Mouse (Mus musculus) bone marrow, adult 2 months (tissue): ENCODE measurements at regions not wholly inside any gene's neighbourhood (a gene's known extent, or its start where the extent isn't known, plus 50 kb on each side); places are given as distances from the start of the nearest gene placed in this dataset.

Experiments used
- CTCF ChIP-seq: fragments of 200-500 bp; IDR thresholded peaks from 2 replicates; pipeline ENCODE4 v1.5.1; 2011; ENCODE audit warnings: low read length, control low read depth; ENCODE audit not compliant: control insufficient read depth, insufficient read depth
- POLR2A ChIP-seq: fragments of 200-500 bp; IDR thresholded peaks from 2 replicates; pipeline ENCODE4 v1.6.1; 2011; ENCODE audit warnings: low read depth, mild to moderate bottlenecking, control low read depth, low read length, borderline replicate concordance; ENCODE audit not compliant: control insufficient read depth

GRCm38 (mm10) chr19:59709180-59709579 is 234.3 kb downstream of the Rab11fip2 start:
- TF ChIP-seq CTCF (no peak), POLR2A (no peak)
